Mouse (Mus musculus) midbrain, embryonic 13.5 days (tissue): ENCODE data around the gene Nupl1. TPM values are rescaled to one million over a fixed set of nuclear protein-coding genes. Genes with fewer than 3 reads are reported as not detected.

Source experiments
- ATAC-seq: fragments of 200-750 bp; cut with Nextera tagmentation; 2 replicates; pipeline ENCODE4 v1.8.0; 2017; ENCODE audit warnings: mild to moderate bottlenecking, moderate TSS enrichment, moderate library complexity
- H3K27ac ChIP-seq: fragments of 300-500 bp; sonication (generic); 2 replicates; pipeline ENCODE4 v1.5.1; 2015; ENCODE audit warnings: inconsistent platforms, mild to moderate bottlenecking, moderate library complexity
- H3K27me3 ChIP-seq: fragments of 300-500 bp; sonication (generic); 2 replicates; pipeline ENCODE4 v1.6.1; 2015; ENCODE audit warnings: mild to moderate bottlenecking, inconsistent platforms
- H3K36me3 ChIP-seq: fragments of 300-500 bp; sonication (generic); 2 replicates; pipeline ENCODE4 v1.6.1; 2015; ENCODE audit warnings: mild to moderate bottlenecking, inconsistent platforms
- H3K4me1 ChIP-seq: fragments of 300-500 bp; sonication (generic); replicated peaks from 2 replicates; pipeline ENCODE4 v1.6.1; 2015; ENCODE audit warnings: inconsistent platforms
- H3K4me2 ChIP-seq: fragments of 300-500 bp; sonication (generic); replicated peaks from 2 replicates; pipeline ENCODE4 v1.6.1; 2015; ENCODE audit warnings: moderate library complexity, mild to moderate bottlenecking, inconsistent platforms
- H3K4me3 ChIP-seq: fragments of 300-500 bp; sonication (generic); replicated peaks from 2 replicates; pipeline ENCODE4 v1.5.1; 2015; ENCODE audit warnings: mild to moderate bottlenecking, inconsistent platforms
- H3K9ac ChIP-seq: fragments of 300-500 bp; sonication (generic); replicated peaks from 2 replicates; pipeline ENCODE4 v1.6.1; 2015; ENCODE audit warnings: mild to moderate bottlenecking, inconsistent platforms
- H3K9me3 ChIP-seq: fragments of 300-500 bp; sonication (generic); 2 replicates; pipeline ENCODE4 v1.6.1; 2016; ENCODE audit warnings: mild to moderate bottlenecking, inconsistent platforms
- WGBS: fragments of 180-500 bp; shearing (Covaris S2); methylation state at CpG from one replicate; pipeline ENCODE4 v1.1.7; 2015; 5-methylcytosine and 5-hydroxymethylcytosine counted together
- microRNA counts: library from miRNA; unstranded; fragments of <30 nt; microRNA quantifications from one replicate; lab custom pipeline; 2016
- microRNA-seq: library from miRNA; unstranded; fragments of <30 nt; microRNA quantifications from one replicate; pipeline ENCODE4, GENCODE M21; 2016
- polyA plus RNA-seq: library from polyadenylated mRNA; unstranded; fragments of >200 nt; fragmentation: Nextera tagmentation; extraction: Ambion mirVana; gene quantifications from 2 replicates; pipeline ENCODE4 v1.2.1, GENCODE M21; 2015

Nupl1 gene
- polyA plus RNA-seq, 1 experiment from 2014 or later: 0.05 TPM

DNA sequence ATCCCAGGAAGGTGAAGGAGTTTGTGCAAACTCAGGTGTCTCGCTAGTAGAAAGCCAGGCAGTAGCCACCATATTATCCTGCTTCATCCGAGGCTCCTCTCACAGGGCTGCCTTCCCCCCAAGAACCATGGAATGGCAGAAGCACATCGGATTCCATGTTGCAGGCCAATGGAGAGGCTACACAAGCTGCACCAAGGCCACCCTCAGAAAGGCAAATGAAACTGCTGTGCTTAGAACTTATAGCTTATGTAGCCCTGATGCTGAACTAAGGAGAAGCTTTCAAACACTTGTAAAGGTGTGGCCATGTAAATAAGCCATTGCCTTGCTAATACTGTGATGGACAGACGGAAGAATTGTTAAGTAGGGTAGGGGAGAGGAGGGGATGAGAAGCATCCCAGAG is 115.4 kb downstream of the Nupl1 start:
- no peak for ATAC-seq
- H3K4me2 ChIP-seq: no peak overlapping the region
- no peak overlapping the region for H3K9ac ChIP-seq
- H3K27me3 ChIP-seq: no peaks in the 10 kb centered on the region
- no peak overlapping the region for H3K27ac ChIP-seq
- H3K9me3 ChIP-seq: no peaks in the 10 kb centered on the region
- no peak overlapping the region for H3K4me3 ChIP-seq
- WGBS: 83% methylated on average over 4 of the region's 4 CpGs
- H3K4me1 ChIP-seq: no peaks in the 10 kb centered on the region
- no peaks in the 10 kb centered on the region for H3K36me3 ChIP-seq

GRCm38 (mm10) chr14:60134720-60135119 is 116.5 kb downstream of the Nupl1 start:
- 89% methylated on average over 9 of the region's 9 CpGs for WGBS
- no peaks in the 10 kb centered on the region for H3K27me3 ChIP-seq
- H3K9ac ChIP-seq: no peak overlapping the region
- no peak for ATAC-seq
- H3K9me3 ChIP-seq: no peaks in the 10 kb centered on the region
- no peak overlapping the region for H3K4me2 ChIP-seq
- H3K4me1 ChIP-seq: no peaks in the 10 kb centered on the region
- no peak overlapping the region for H3K4me3 ChIP-seq
- H3K27ac ChIP-seq: no peak overlapping the region
- H3K36me3 ChIP-seq: no peaks in the 10 kb centered on the region

MicroRNAs encoded within 50 kb of the gene (microRNA counts, 519-probe panel; counts per million panel counts)
- microRNA mmu-miR-719 (lab: Ali Mortazavi, UCI): 110 counts per million, percentile 56 among the panel's probes with 10 or more counts

Small RNAs within 50 kb of the gene (microRNA-seq; reads per million reads assigned to microRNA genes)
- gene Mir719: not detected

Other genes starting within 250 kb of the Nupl1 start
- gene Atp8a2, start 54.3 kb downstream of the Nupl1 start, polyA plus RNA-seq: 28.1 and 30.6 TPM in 2 replicates
- gene Gm49336, start 76 bp upstream of the Nupl1 start, polyA plus RNA-seq: 50.3 and 53.8 TPM in 2 replicates
- gene Mtmr6, start 13.8 kb upstream of the Nupl1 start, polyA plus RNA-seq: 60.2 and 67.2 TPM in 2 replicates
- gene Amer2, start 121.8 kb upstream of the Nupl1 start, polyA plus RNA-seq: 27.2 and 30.8 TPM in 2 replicates